Mouse (Mus musculus) erythroblast, embryonic 14.5 days (primary cell): ENCODE data around the gene Pimreg.

Experiments used
- GATA1 ChIP-seq: IDR thresholded peaks from 2 replicates; pipeline ENCODE4 v1.6.1; 2012; ENCODE audit warnings: low read length, inconsistent platforms, mixed read lengths
- TAL1 ChIP-seq: IDR thresholded peaks from 3 replicates; pipeline ENCODE4 v1.6.1; 2012; ENCODE audit warnings: low read length, inconsistent platforms, mixed read lengths

- TF ChIP-seq GATA1 (no peak), TAL1 (no peak)
These were observed 10.5 kb upstream of the Pimreg start for GRCm38 (mm10) chr11:72031353-72031752.
